Mouse (Mus musculus) hindbrain, embryonic 14.5 days (tissue): ENCODE data around the gene D5Ertd579e. TPM values are rescaled to one million over a fixed set of nuclear protein-coding genes. Genes with fewer than 3 reads are reported as not detected.

ENCODE experiments used
- ATAC-seq: fragments of 200-750 bp; cut with Nextera tagmentation; 2 replicates; pipeline ENCODE4 v1.8.0; 2017; ENCODE audit warnings: moderate number of reproducible peaks, mild to moderate bottlenecking, moderate TSS enrichment, moderate library complexity; ENCODE audit not compliant: low FRiP score
- DNase-seq: peaks from one replicate; pipeline ENCODE4 v3.0.0-alpha.2; 2015; ENCODE audit warnings: low spot score
- H3K27ac ChIP-seq: fragments of 300-500 bp; sonication (generic); 2 replicates; pipeline ENCODE4 v1.5.1; 2014; ENCODE audit warnings: mild to moderate bottlenecking, moderate library complexity
- H3K27me3 ChIP-seq: fragments of 300-500 bp; sonication (generic); 2 replicates; pipeline ENCODE4 v1.6.1; 2014; ENCODE audit warnings: mild to moderate bottlenecking, low read length, mixed read lengths; ENCODE audit not compliant: control insufficient read depth, insufficient read depth
- H3K36me3 ChIP-seq: fragments of 300-500 bp; sonication (generic); replicated peaks from 2 replicates; pipeline ENCODE4 v1.6.1; 2014; ENCODE audit not compliant: control insufficient read depth, insufficient read depth
- H3K4me1 ChIP-seq: fragments of 300-500 bp; sonication (generic); replicated peaks from 2 replicates; pipeline ENCODE4 v1.6.1; 2014; ENCODE audit warnings: antibody characterized with exemption, low read length, mixed read lengths; ENCODE audit not compliant: control insufficient read depth, insufficient read depth
- H3K4me2 ChIP-seq: fragments of 300-500 bp; sonication (generic); replicated peaks from 2 replicates; pipeline ENCODE4 v1.6.1; 2014; ENCODE audit warnings: mild to moderate bottlenecking, moderate library complexity
- H3K4me3 ChIP-seq: fragments of 300-500 bp; sonication (generic); replicated peaks from 2 replicates; pipeline ENCODE4 v1.5.1; 2014; ENCODE audit warnings: mild to moderate bottlenecking, low read length
- H3K9ac ChIP-seq: fragments of 300-500 bp; sonication (generic); 2 replicates; pipeline ENCODE4 v1.6.1; 2014
- H3K9me3 ChIP-seq: fragments of 300-500 bp; sonication (generic); 2 replicates; pipeline ENCODE4 v1.6.1; 2016; ENCODE audit warnings: low read length; ENCODE audit not compliant: control insufficient read depth
- WGBS: fragments of 180-500 bp; shearing (Covaris S2); extraction: QIAGEN DNeasy Blood & Tissue Kit; methylation state at CpG from one replicate; pipeline ENCODE4 v1.1.7; 2014; 5-methylcytosine and 5-hydroxymethylcytosine counted together
- polyA plus RNA-seq: library from polyadenylated mRNA; unstranded; fragments of >200 nt; fragmentation: Nextera tagmentation; extraction: Ambion mirVana; gene quantifications from 2 replicates; pipeline ENCODE4 v1.2.1, GENCODE M21; 2014

Gene D5Ertd579e
- polyA plus RNA-seq, 1 experiment from 2014 or later = 45.3 TPM

- Histone ChIP-seq H3K27me3 (no peaks in the 10 kb centered on the region), H3K9me3 (no peaks in the 10 kb centered on the region), H3K9ac (no peak overlapping the region), H3K4me1 (no peaks in the 10 kb centered on the region), H3K36me3 (no peaks in the 10 kb centered on the region), H3K27ac (no peak overlapping the region), H3K4me3 (no peak overlapping the region), H3K4me2 (no peak overlapping the region)
- DNase-seq (no peak), ATAC-seq (no peak)
- 77% methylated on average over 7 of the region's 7 CpGs for WGBS
These were observed 36.3 kb upstream of the D5Ertd579e start for GRCm38 (mm10) chr5:36731901-36732652.

DNA sequence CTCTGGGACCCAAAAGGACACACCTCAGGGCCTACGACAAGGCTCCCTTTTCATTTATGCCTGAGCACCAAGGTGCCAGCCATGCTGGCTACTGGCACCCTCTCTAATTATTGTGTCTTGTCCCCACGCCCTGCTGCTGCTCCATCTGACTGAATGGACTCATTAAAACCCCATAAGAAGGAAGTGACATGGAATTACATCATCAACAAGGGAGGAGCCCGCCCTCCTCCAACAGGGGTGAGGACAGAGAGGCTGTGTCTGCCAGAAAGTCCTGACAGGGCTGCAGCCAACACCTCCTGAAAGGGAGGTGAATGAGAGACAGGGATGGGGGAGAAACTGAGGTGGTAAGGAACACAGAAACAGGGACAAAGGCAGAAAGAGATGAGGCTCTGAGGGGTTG is 34.9 kb upstream of the D5Ertd579e start:
- ATAC-seq (no peak), DNase-seq (no peak)
- 64% methylated on average over 3 of the region's 3 CpGs for WGBS
- Histone ChIP-seq H3K4me3 (no peak overlapping the region), H3K4me1 (no peaks in the 10 kb centered on the region), H3K9me3 (no peaks in the 10 kb centered on the region), H3K27me3 (no peaks in the 10 kb centered on the region), H3K27ac (no peak overlapping the region), H3K4me2 (no peak overlapping the region), H3K36me3 (no peaks in the 10 kb centered on the region), H3K9ac (no peak overlapping the region)

- Histone ChIP-seq H3K27ac (no peak overlapping the region), H3K4me2 (no peak overlapping the region), H3K36me3 (no peaks in the 10 kb centered on the region), H3K9me3 (no peaks in the 10 kb centered on the region), H3K4me1 (no peaks in the 10 kb centered on the region), H3K27me3 (no peaks in the 10 kb centered on the region), H3K4me3 (no peak overlapping the region), H3K9ac (no peak overlapping the region)
- DNase-seq (no peak), ATAC-seq (no peak)
- WGBS = 95% methylated on average over 2 of the region's 2 CpGs
These were observed 34.1 kb upstream of the D5Ertd579e start for GRCm38 (mm10) chr5:36729923-36730322.

- Histone ChIP-seq H3K4me1 (no peaks in the 10 kb centered on the region), H3K4me2 (no peak overlapping the region), H3K27me3 (no peaks in the 10 kb centered on the region), H3K9ac (no peak overlapping the region), H3K36me3 (no peaks in the 10 kb centered on the region), H3K4me3 (no peak overlapping the region), H3K9me3 (no peaks in the 10 kb centered on the region), H3K27ac (no peak overlapping the region)
- DNase-seq (no peak), ATAC-seq (no peak)
- 85% methylated on average over 4 of the region's 4 CpGs for WGBS
These were observed 33.3 kb upstream of the D5Ertd579e start for GRCm38 (mm10) chr5:36729086-36729473.

DNA sequence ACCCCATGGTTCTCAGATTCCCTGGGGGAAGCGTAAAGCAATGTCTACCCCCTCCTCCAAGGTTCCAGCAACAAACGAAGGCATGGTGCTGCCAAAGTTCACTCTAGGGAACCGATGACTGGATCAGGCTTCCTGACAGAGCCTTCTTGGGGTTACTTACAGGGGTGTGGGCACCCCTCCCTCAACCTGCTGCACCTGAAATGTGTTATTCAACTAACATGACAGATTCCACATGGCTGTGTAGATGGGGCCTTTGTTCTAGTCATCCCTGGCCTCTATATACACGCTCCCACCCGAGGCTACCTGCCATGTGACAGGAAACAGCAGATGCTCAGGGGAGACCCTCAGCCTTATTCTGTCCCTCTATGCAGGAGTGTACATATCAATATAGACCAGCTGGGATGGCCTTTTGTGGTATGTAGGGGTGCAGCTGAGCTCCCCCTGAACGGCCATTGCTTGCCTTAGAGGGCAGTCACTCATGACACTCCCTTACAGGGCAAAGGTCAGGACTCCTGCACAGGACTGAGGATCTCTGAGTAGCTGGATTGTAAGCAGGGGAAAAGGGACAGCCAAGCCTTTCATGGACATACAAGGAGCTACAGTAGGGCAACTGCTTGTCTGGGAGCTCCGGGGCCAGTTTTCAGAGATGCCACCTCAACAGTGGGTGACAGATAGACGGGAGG is 32.7 kb upstream of the D5Ertd579e start:
- Histone ChIP-seq H3K4me3 (no peak overlapping the region), H3K4me1 (no peaks in the 10 kb centered on the region), H3K36me3 (no peaks in the 10 kb centered on the region), H3K27ac (no peak overlapping the region), H3K9me3 (no peaks in the 10 kb centered on the region), H3K27me3 (no peaks in the 10 kb centered on the region), H3K4me2 (no peak overlapping the region), H3K9ac (no peak overlapping the region)
- WGBS = 74% methylated on average over 8 of the region's 8 CpGs
- no peak for ATAC-seq
- no peak for DNase-seq

DNA sequence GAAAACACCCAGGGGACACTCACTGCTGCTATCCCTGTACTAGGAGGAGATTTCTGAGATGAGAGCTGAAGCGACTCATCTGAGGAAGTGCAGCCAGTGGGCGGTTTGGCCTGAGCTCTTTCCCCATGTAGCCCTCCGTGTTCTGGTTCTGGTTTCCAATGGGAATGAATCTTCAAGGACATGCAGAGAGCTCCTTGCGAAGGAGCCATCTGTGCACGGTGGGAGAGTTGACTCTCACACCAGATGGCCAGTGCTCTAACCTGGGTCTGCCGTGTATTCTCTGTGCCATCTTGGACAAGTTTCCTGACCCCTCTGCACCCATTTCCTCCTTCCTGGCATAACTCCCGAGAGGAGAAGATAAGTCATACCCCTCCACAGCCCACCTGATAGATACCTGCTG is 32.0 kb upstream of the D5Ertd579e start:
- Histone ChIP-seq H3K9me3 (no peaks in the 10 kb centered on the region), H3K9ac (no peak overlapping the region), H3K4me2 (no peak overlapping the region), H3K27ac (no peak overlapping the region), H3K4me1 (no peaks in the 10 kb centered on the region), H3K36me3 (no peaks in the 10 kb centered on the region), H3K27me3 (no peaks in the 10 kb centered on the region), H3K4me3 (no peak overlapping the region)
- WGBS = 74% methylated on average over 7 of the region's 7 CpGs
- DNase-seq (no peak), ATAC-seq (no peak)

GRCm38 (mm10) chr5:36727136-36727535 is 31.3 kb upstream of the D5Ertd579e start:
- Histone ChIP-seq H3K27me3 (no peaks in the 10 kb centered on the region), H3K4me3 (no peak overlapping the region), H3K4me1 (no peaks in the 10 kb centered on the region), H3K9ac (no peak overlapping the region), H3K9me3 (no peaks in the 10 kb centered on the region), H3K4me2 (no peak overlapping the region), H3K27ac (no peak overlapping the region), H3K36me3 (no peaks in the 10 kb centered on the region)
- DNase-seq = no peak
- 77% methylated on average over 2 of the region's 2 CpGs for WGBS
- no peak for ATAC-seq

- no peak for ATAC-seq
- DNase-seq = no peak
- Histone ChIP-seq H3K36me3 (no peaks in the 10 kb centered on the region), H3K4me1 (no peaks in the 10 kb centered on the region), H3K4me2 (no peak overlapping the region), H3K9me3 (no peaks in the 10 kb centered on the region), H3K27me3 (no peaks in the 10 kb centered on the region), H3K27ac (no peak overlapping the region), H3K9ac (no peak overlapping the region), H3K4me3 (no peak overlapping the region)
- WGBS = 80% methylated on average over 9 of the region's 9 CpGs
These were observed 30.6 kb upstream of the D5Ertd579e start for GRCm38 (mm10) chr5:36726387-36726801.

GRCm38 (mm10) chr5:36725861-36726260 is 30.0 kb upstream of the D5Ertd579e start:
- Histone ChIP-seq H3K27ac (no peak overlapping the region), H3K4me3 (no peak overlapping the region), H3K4me1 (no peaks in the 10 kb centered on the region), H3K27me3 (no peaks in the 10 kb centered on the region), H3K9ac (no peak overlapping the region), H3K9me3 (no peaks in the 10 kb centered on the region), H3K36me3 (no peaks in the 10 kb centered on the region), H3K4me2 (no peak overlapping the region)
- no peak for DNase-seq
- WGBS = 65% methylated on average over 12 of the region's 12 CpGs
- no peak for ATAC-seq
